ENCODE assay signal across 9 mouse cellular contexts in the genomic region with DNA sequence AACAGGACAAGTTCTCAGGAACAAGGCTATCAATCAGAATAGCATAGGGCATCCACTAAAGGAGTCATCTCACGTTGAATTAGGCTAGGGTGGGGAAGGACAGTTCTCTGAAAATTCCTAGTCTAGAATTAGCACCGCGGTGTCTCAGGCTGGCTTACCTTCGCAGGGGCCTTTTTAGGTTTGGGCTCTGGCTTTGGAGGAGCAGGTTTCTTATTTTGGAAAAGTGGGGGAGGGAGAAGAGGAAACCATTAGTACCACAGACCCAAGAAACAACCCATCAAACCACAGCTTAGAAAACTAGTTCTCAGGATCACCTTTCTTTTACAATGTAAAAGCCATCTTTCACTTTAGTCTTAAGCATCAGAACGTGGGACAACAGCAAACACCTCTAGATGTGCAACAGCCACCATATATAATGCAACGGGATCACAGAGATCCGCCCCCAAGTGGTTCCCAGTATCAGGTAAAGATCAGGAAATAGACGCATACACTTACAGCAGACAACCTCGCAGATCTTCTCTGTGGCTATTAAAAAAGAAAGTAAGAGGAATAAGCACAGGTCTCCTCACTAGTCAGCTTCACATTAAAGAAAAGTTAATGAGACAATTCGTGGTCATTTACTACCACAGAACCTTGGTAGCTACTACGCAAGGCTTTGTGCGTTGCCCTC. TPM values are rescaled to one million over a fixed set of nuclear protein-coding genes. Genes with fewer than 3 reads are reported as not detected.
DNase-seq lines count a peak whose midpoint lies in the region; ATAC-seq and TF ChIP-seq lines count a peak whose summit lies in the region.
"Had no signal": no experiment of that assay in that cellular context is flagged by ENCODE, and none has a peak within 500 bp of the region (broad histone marks: within the 10 kb centered on the region; RNA-seq: fewer than 3 reads in every experiment).

No protein-coding gene starts in this region.

- ATAC-seq in embryonic facial prominence, embryonic 13.5 days (ENCODE audit: insufficient number of reproducible peaks, insufficient read depth, low FRiP score, low TSS enrichment, low read depth): no peak
- no peak for ATAC-seq in intestine, embryonic 15.5 days
- ATAC-seq in neural tube, embryonic 13.5 days (ENCODE audit: low read depth): no peak

- H3K36me3 ChIP-seq in liver, adult 2 months (ENCODE audit: control insufficient read depth, insufficient read depth, low read length): peaks cover 7% of the 10 kb centered on the region
- peaks cover 53% of the 10 kb centered on the region for H3K36me3 ChIP-seq in embryonic facial prominence, embryonic 13.5 days
- H3K36me3 ChIP-seq in intestine, embryonic 15.5 days: peaks cover 30% of the 10 kb centered on the region
- peaks cover 40% of the 10 kb centered on the region for H3K36me3 ChIP-seq in neural tube, embryonic 13.5 days

- no peaks in the 10 kb centered on the region for H3K27me3 ChIP-seq in liver, adult 2 months (ENCODE audit: control insufficient read depth, insufficient read depth, low read length)
- no peaks in the 10 kb centered on the region for H3K27me3 ChIP-seq in embryonic facial prominence, embryonic 13.5 days
- no peaks in the 10 kb centered on the region for H3K27me3 ChIP-seq in intestine, embryonic 15.5 days (replicated peaks)
- H3K27me3 ChIP-seq in neural tube, embryonic 13.5 days: no peaks in the 10 kb centered on the region

- H3K27ac ChIP-seq in liver, adult 2 months (replicated peaks; ENCODE audit: insufficient read depth, low read depth, low read length): no peak overlapping the region
- no peak overlapping the region for H3K27ac ChIP-seq in embryonic facial prominence, embryonic 13.5 days
- no peak overlapping the region for H3K27ac ChIP-seq in intestine, embryonic 15.5 days
- H3K27ac ChIP-seq in neural tube, embryonic 13.5 days (replicated peaks): peak overlapping the region; percentile 29; the same call in 1 of the 2 replicates

- DNase-seq in liver, adult 2 months (ENCODE audit: extremely low read depth, low read depth, low spot score): no peak
- DNase-seq in liver: no peak
- DNase-seq in thymus, postnatal 14 days: no peak
- DNase-seq in yolk sac, embryonic 10.5 days (ENCODE audit: low spot score): no peak
- DNase-seq in spleen, postnatal 10 days (ENCODE audit: low spot score in 2 of 2): no peak

- WGBS in liver, adult 2 months: 44% methylated on average over 12 of the region's 12 CpGs
- 45% methylated on average over 12 of the region's 12 CpGs for WGBS in embryonic facial prominence, embryonic 13.5 days
- WGBS in intestine, embryonic 15.5 days: 28% methylated on average over 12 of the region's 12 CpGs
- 50% methylated on average over 12 of the region's 12 CpGs for WGBS in neural tube, embryonic 13.5 days

- no peak for TF ChIP-seq POLR2A in liver, adult 2 months (IDR thresholded peaks at IDR 0.05; ENCODE audit: extremely low read depth, insufficient read depth, low read length)

- peaks cover 3% of the 10 kb centered on the region; the same call in 1 of the 2 replicates for H3K4me1 ChIP-seq in liver, adult 2 months (ENCODE audit: control insufficient read depth, insufficient read depth, low read length)
- peaks cover 41% of the 10 kb centered on the region for H3K4me1 ChIP-seq in embryonic facial prominence, embryonic 13.5 days
- peaks cover 20% of the 10 kb centered on the region for H3K4me1 ChIP-seq in intestine, embryonic 15.5 days (replicated peaks)
- H3K4me1 ChIP-seq in neural tube, embryonic 13.5 days (replicated peaks): peaks cover 47% of the 10 kb centered on the region

- peak overlapping the region; percentile 71 for H3K4me3 ChIP-seq in liver, adult 2 months (ENCODE audit: insufficient read depth, low read depth, low read length)
- H3K4me3 ChIP-seq in embryonic facial prominence, embryonic 13.5 days: peak overlapping the region; percentile 76
- H3K4me3 ChIP-seq in intestine, embryonic 15.5 days (replicated peaks): peak overlapping the region; percentile 63
- peak overlapping the region; percentile 74 for H3K4me3 ChIP-seq in neural tube, embryonic 13.5 days

- TF ChIP-seq CTCF in liver, adult 2 months (IDR thresholded peaks at IDR 0.05; ENCODE audit: low read depth, low read length): no peak

- peak overlapping the region; percentile 63 for H3K9ac ChIP-seq in liver, adult 2 months (ENCODE audit: low read depth, low read length)
- H3K9ac ChIP-seq in embryonic facial prominence, embryonic 13.5 days: peak overlapping the region; percentile 97
- peak overlapping the region; percentile 33 for H3K9ac ChIP-seq in intestine, embryonic 15.5 days
- H3K9ac ChIP-seq in neural tube, embryonic 13.5 days: peak overlapping the region; percentile 96

- H3K79me2 ChIP-seq in liver, adult 2 months (ENCODE audit: control insufficient read depth, insufficient read depth, low read length): no peaks in the 10 kb centered on the region

- peak overlapping the region; percentile 93 for H3K4me2 ChIP-seq in embryonic facial prominence, embryonic 13.5 days
- peak overlapping the region; percentile 57 for H3K4me2 ChIP-seq in intestine, embryonic 15.5 days (replicated peaks)
- H3K4me2 ChIP-seq in neural tube, embryonic 13.5 days: peak overlapping the region; percentile 98

- no peaks in the 10 kb centered on the region for H3K9me3 ChIP-seq in embryonic facial prominence, embryonic 13.5 days
- H3K9me3 ChIP-seq in intestine, embryonic 15.5 days: no peaks in the 10 kb centered on the region
- H3K9me3 ChIP-seq in neural tube, embryonic 13.5 days: no peaks in the 10 kb centered on the region

RNA-seq across cellular contexts. Expression of a gene that starts 2.0 kb away (rescaled TPM):
- 21.1 and 35.2 TPM in 2 replicates for total RNA-seq in liver, adult 2 months (2014; rRNA removed)
- 3.1 and 3.7 TPM in 2 replicates for polyA plus RNA-seq in liver, adult 2 months (2012; rRNA removed)
- polyA plus RNA-seq in embryonic facial prominence, embryonic 13.5 days (2015; fragmentation: Nextera tagmentation; extraction: Ambion mirVana): 2,594 and 2,669 TPM in 2 replicates
- 1,763 and 2,086 TPM in 2 replicates for polyA plus RNA-seq in intestine, embryonic 15.5 days (2015; fragmentation: Nextera tagmentation; extraction: Ambion mirVana)
- polyA plus RNA-seq in neural tube, embryonic 13.5 days (2015; fragmentation: Nextera tagmentation; extraction: Ambion mirVana): 1,338 and 1,455 TPM in 2 replicates

RNA-seq across cellular contexts. Expression of a gene that starts 34.3 kb away (rescaled TPM):
- 14.0 and 15.6 TPM in 2 replicates for total RNA-seq in liver, adult 2 months (2014; rRNA removed)
- polyA plus RNA-seq in liver, adult 2 months (2012; rRNA removed): 19.2 and 21.3 TPM in 2 replicates
- polyA plus RNA-seq in embryonic facial prominence, embryonic 13.5 days (2015; fragmentation: Nextera tagmentation; extraction: Ambion mirVana): 45.1 and 49.9 TPM in 2 replicates
- 40.3 and 41.9 TPM in 2 replicates for polyA plus RNA-seq in intestine, embryonic 15.5 days (2015; fragmentation: Nextera tagmentation; extraction: Ambion mirVana)
- polyA plus RNA-seq in neural tube, embryonic 13.5 days (2015; fragmentation: Nextera tagmentation; extraction: Ambion mirVana): 41.0 and 44.3 TPM in 2 replicates

RNA-seq across cellular contexts. Expression of a gene that starts 52.2 kb away (rescaled TPM):
- not detected in 2 replicates for total RNA-seq in liver, adult 2 months (2014; rRNA removed)
- polyA plus RNA-seq in liver, adult 2 months (2012; rRNA removed): not detected in 2 replicates
- polyA plus RNA-seq in embryonic facial prominence, embryonic 13.5 days (2015; fragmentation: Nextera tagmentation; extraction: Ambion mirVana): not detected in 2 replicates
- 0.05 and 0.10 TPM in 2 replicates for polyA plus RNA-seq in intestine, embryonic 15.5 days (2015; fragmentation: Nextera tagmentation; extraction: Ambion mirVana)
- 0.17 and 0.32 TPM in 2 replicates for polyA plus RNA-seq in neural tube, embryonic 13.5 days (2015; fragmentation: Nextera tagmentation; extraction: Ambion mirVana)
- total RNA-seq: left cerebral cortex, postnatal 25 days had no signal

Comparison
In these comparisons a context has a peak if more than half of its experiments do, and no peak if none do; other contexts are left out.
1. H3K9ac ChIP-seq: peak in every context shown above with its lines; median percentile 97 in embryonic facial prominence, embryonic 13.5 days; 96 in neural tube, embryonic 13.5 days; 63 in liver, adult 2 months; 33 in intestine, embryonic 15.5 days.
2. RNA of a gene that starts 2.0 kb away (polyA plus RNA-seq): 2,594 to 2,669 TPM in embryonic facial prominence, embryonic 13.5 days, 1,763 to 2,086 TPM in intestine, embryonic 15.5 days and 1,338 to 1,455 TPM in neural tube, embryonic 13.5 days; 3.1 to 3.7 TPM in liver, adult 2 months; every median in the first group is over 100 times any median in the second.
3. Peak in every context shown above with its lines, with median percentiles within 50 percentile points of each other: H3K4me3 ChIP-seq and H3K4me2 ChIP-seq.